Mouse (Mus musculus) intestine, postnatal 0 days (tissue): ENCODE results near the gene Prkcq. TPM values are rescaled to one million over a fixed set of nuclear protein-coding genes. Genes with fewer than 3 reads are reported as not detected.

Source experiments
- ATAC-seq: fragments of 200-750 bp; cut with Nextera tagmentation; 2 replicates; pipeline ENCODE4 v1.8.0; 2017; ENCODE audit warnings: mild to moderate bottlenecking, moderate TSS enrichment, moderate library complexity
- H3K27ac ChIP-seq: fragments of 300-500 bp; sonication (generic); 2 replicates; pipeline ENCODE4 v1.5.1; 2014; ENCODE audit warnings: mild to moderate bottlenecking, low read depth, low read length, moderate library complexity
- H3K27me3 ChIP-seq: fragments of 300-500 bp; sonication (generic); replicated peaks from 2 replicates; pipeline ENCODE4 v1.6.1; 2014; ENCODE audit warnings: low read length, mixed read lengths; ENCODE audit not compliant: control insufficient read depth, insufficient read depth
- H3K36me3 ChIP-seq: fragments of 300-500 bp; sonication (generic); 2 replicates; pipeline ENCODE4 v1.6.1; 2014; ENCODE audit warnings: mild to moderate bottlenecking, moderate library complexity; ENCODE audit not compliant: control insufficient read depth, insufficient read depth
- H3K4me1 ChIP-seq: fragments of 300-500 bp; sonication (generic); replicated peaks from 2 replicates; pipeline ENCODE4 v1.6.1; 2014; ENCODE audit warnings: antibody characterized with exemption, low read length, mixed read lengths; ENCODE audit not compliant: control insufficient read depth, insufficient read depth
- H3K4me2 ChIP-seq: fragments of 300-500 bp; sonication (generic); replicated peaks from 2 replicates; pipeline ENCODE4 v1.6.1; 2014; ENCODE audit warnings: low read depth, mild to moderate bottlenecking, moderate library complexity
- H3K4me3 ChIP-seq: fragments of 300-500 bp; sonication (generic); 2 replicates; pipeline ENCODE4 v1.5.1; 2014; ENCODE audit warnings: low read depth, low read length
- H3K9ac ChIP-seq: fragments of 300-500 bp; sonication (generic); 2 replicates; pipeline ENCODE4 v1.6.1; 2014; ENCODE audit warnings: mild to moderate bottlenecking, low read depth, low read length
- H3K9me3 ChIP-seq: fragments of 300-500 bp; sonication (generic); 2 replicates; pipeline ENCODE4 v1.6.1; 2016; ENCODE audit warnings: mixed run types; ENCODE audit not compliant: control insufficient read depth
- CTCF ChIP-seq: sonication (generic); IDR thresholded peaks from 2 replicates; pipeline ENCODE4 v1.5.1; 2016; ENCODE audit warnings: low read depth, mild to moderate bottlenecking, control low read depth, antibody characterized with exemption, moderate library complexity
- WGBS: fragments of 180-500 bp; shearing (Covaris S2); extraction: QIAGEN DNeasy Blood & Tissue Kit; methylation state at CpG from one replicate; pipeline ENCODE4 v1.1.7; 2014; 5-methylcytosine and 5-hydroxymethylcytosine counted together
- polyA plus RNA-seq: library from polyadenylated mRNA; unstranded; fragments of >200 nt; fragmentation: Nextera tagmentation; extraction: Ambion mirVana; gene quantifications from 2 replicates; pipeline ENCODE4 v1.2.1, GENCODE M21; 2015

Gene Prkcq
- polyA plus RNA-seq, 1 experiment from 2014 or later: 1.1 TPM

DNA sequence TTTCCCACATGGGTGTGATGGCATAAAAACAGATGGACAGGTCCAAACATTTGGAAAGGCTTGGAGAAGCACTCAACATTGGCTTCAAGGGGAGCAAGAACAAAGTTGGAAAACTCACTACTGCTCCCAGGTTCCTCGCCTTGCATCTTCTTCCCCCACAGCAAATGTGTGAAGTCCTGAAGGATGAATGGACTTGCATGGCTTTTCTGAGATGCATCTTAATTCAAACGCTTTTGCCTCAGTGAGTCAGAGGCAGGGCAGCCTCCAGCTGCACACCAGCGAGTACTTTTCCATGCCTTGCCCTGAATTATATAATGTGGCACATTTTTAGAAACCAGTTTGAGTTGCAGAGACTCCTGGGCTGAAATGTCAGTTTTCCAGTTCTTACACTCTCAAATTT is 175.9 kb downstream of the Prkcq start:
- H3K9me3 ChIP-seq: no peaks in the 10 kb centered on the region
- H3K27me3 ChIP-seq: no peaks in the 10 kb centered on the region
- ATAC-seq: no peak
- 83% methylated on average over 3 of the region's 3 CpGs for WGBS
- H3K27ac ChIP-seq: no peak overlapping the region
- H3K36me3 ChIP-seq: no peaks in the 10 kb centered on the region
- TF ChIP-seq CTCF: no peak
- H3K9ac ChIP-seq: no peak overlapping the region
- H3K4me3 ChIP-seq: no peak overlapping the region
- H3K4me2 ChIP-seq: no peak overlapping the region
- H3K4me1 ChIP-seq: no peaks in the 10 kb centered on the region
